Mouse (Mus musculus) lung, embryonic 15.5 days (tissue): ENCODE measurements at regions not wholly inside any gene's neighbourhood (a gene's known extent, or its start where the extent isn't known, plus 50 kb on each side); places are given as distances from the start of the nearest gene placed in this dataset.
"Not testable (repeated sequence)": the region's sequence is repeated elsewhere in the genome, so short reads cannot be mapped to it uniquely, and the experiment has no call there.

Source experiments
- ATAC-seq: fragments of 200-750 bp; cut with Nextera tagmentation; 2 replicates; pipeline ENCODE4 v1.8.0; 2017; ENCODE audit warnings: moderate number of reproducible peaks, borderline replicate concordance; ENCODE audit not compliant: low FRiP score, low TSS enrichment; ENCODE audit errors: extremely low read depth
- H3K27ac ChIP-seq: fragments of 300-500 bp; sonication (generic); 2 replicates; pipeline ENCODE4 v1.5.1; 2015; ENCODE audit warnings: moderate library complexity, mild to moderate bottlenecking, inconsistent platforms
- H3K27me3 ChIP-seq: fragments of 300-500 bp; sonication (generic); 2 replicates; pipeline ENCODE4 v1.6.1; 2015; ENCODE audit warnings: inconsistent platforms
- H3K36me3 ChIP-seq: fragments of 300-500 bp; sonication (generic); 2 replicates; pipeline ENCODE4 v1.6.1; 2015; ENCODE audit warnings: inconsistent platforms
- H3K4me1 ChIP-seq: fragments of 300-500 bp; sonication (generic); 2 replicates; pipeline ENCODE4 v1.6.1; 2015; ENCODE audit warnings: inconsistent platforms
- H3K4me2 ChIP-seq: fragments of 300-500 bp; sonication (generic); 2 replicates; pipeline ENCODE4 v1.6.1; 2015; ENCODE audit warnings: inconsistent platforms, mild to moderate bottlenecking, moderate library complexity
- H3K4me3 ChIP-seq: fragments of 300-500 bp; sonication (generic); 2 replicates; pipeline ENCODE4 v1.5.1; 2015; ENCODE audit warnings: mild to moderate bottlenecking, inconsistent platforms
- H3K9ac ChIP-seq: fragments of 300-500 bp; sonication (generic); 2 replicates; pipeline ENCODE4 v1.6.1; 2015; ENCODE audit warnings: inconsistent platforms
- H3K9me3 ChIP-seq: fragments of 300-500 bp; sonication (generic); 2 replicates; pipeline ENCODE4 v1.6.1; 2016; ENCODE audit warnings: inconsistent platforms
- WGBS: fragments of 180-500 bp; shearing (Covaris S2); methylation state at CpG from one replicate; pipeline ENCODE4 v1.1.7; 2015; 5-methylcytosine and 5-hydroxymethylcytosine counted together

DNA sequence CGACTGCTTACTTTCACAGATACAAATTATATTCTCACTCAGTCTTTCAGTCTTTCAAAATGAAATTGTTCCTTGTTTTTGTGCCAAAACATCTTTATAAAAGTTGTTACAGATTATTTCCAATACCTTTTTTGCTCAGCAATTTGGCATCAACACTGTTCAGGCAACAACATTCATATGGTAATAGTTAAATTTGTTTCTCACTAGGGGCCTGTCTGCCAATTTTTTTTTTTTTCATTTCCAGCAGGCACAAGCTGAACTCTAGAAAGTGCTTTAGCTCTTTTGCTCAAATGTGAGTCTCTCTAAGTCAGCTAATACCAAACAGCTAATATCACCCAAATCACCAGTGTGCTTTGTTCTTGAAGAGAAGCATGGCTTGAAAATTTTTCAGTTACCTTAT lies 199.4 kb downstream of the Antxr2 start:
- ATAC-seq, result no peak
- Histone ChIP-seq H3K27me3 (no peaks in the 10 kb centered on the region), H3K9me3 (no peaks in the 10 kb centered on the region), H3K27ac (no peak overlapping the region), H3K4me1 (peaks cover 10% of the 10 kb centered on the region; the same call in 1 of the 2 replicates), H3K4me2 (no peak overlapping the region), H3K36me3 (no peaks in the 10 kb centered on the region), H3K4me3 (no peak overlapping the region), H3K9ac (no peak overlapping the region)
- WGBS, result 73% methylated on average over 1 of the region's 1 CpGs

DNA sequence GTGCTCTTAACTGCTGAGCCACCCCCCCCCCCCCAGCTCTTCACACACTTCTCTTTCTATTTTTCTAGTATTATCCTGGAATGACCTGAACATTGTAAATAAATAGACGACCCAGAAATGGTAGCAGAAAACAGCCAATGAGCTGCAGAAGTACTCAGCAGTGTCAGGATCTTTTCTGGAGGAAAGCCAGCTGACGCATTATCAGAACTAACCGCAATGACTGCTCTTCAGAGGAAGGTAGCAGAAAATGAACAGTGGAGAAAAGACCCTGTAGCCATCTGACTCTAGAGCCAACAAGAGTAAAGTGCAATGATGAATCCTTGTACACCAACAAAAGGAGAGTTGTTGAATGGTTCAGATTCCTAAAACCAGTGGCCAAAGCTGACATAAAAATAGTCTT lies 213.4 kb downstream of the Antxr2 start:
- no peak for ATAC-seq
- H3K36me3 ChIP-seq, result no peaks in the 10 kb centered on the region

DNA sequence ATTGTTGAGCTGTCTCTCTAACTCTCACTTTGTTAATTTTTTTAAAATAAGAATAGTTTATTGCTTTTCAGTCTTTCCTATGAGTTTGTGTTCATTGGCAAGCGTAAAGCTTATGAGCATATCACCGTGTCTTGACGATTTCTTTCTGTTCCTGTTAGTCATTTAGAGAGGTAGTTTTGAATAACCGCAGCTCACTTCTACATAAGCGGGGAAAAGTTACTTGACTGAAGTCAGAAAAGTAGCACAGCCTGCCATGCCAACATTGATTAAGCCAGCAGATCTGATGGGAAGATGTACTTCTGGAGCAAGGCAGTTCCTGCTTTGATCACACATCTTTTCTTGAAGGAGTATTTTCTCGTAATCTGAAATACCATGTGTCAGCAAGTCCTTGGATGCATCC lies 215.5 kb downstream of the Antxr2 start:
- Histone ChIP-seq H3K27ac (no peak overlapping the region), H3K9ac (no peak overlapping the region), H3K4me3 (no peak overlapping the region), H3K36me3 (no peaks in the 10 kb centered on the region), H3K27me3 (no peaks in the 10 kb centered on the region), H3K4me1 (no peaks in the 10 kb centered on the region), H3K4me2 (no peak overlapping the region), H3K9me3 (no peaks in the 10 kb centered on the region)
- WGBS, result 85% methylated on average over 6 of the region's 6 CpGs
- no peak for ATAC-seq

More for the DNA sequence above, 213.4 kb downstream of the Antxr2 start:
- H3K4me1 ChIP-seq, result no peaks in the 10 kb centered on the region
- H3K4me2 ChIP-seq, result no peak overlapping the region
- no peaks in the 10 kb centered on the region for H3K9me3 ChIP-seq
- H3K27me3 ChIP-seq, result no peaks in the 10 kb centered on the region
- H3K27ac ChIP-seq, result no peak overlapping the region
- H3K9ac ChIP-seq, result no peak overlapping the region
- 45% methylated on average over 3 of the region's 3 CpGs for WGBS
- H3K4me3 ChIP-seq, result no peak overlapping the region

DNA sequence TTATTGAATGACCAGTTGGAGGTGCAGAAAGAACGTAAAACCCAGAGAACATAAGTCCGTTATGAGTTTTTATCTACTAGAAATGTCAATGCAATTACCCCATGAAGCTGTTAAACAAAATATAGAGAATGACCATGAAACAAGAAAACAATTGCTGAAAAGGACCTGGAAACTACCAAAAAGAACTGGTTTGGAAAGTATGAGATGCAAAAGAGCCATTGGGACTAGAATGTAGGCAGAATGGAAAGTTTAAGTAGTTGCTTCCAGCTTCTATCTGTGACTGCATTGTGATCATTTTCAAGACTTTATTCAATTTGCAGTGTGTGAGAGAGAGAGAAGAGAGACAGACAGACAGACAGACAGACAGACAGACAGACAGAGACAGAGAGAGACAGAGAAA lies 216.1 kb downstream of the Antxr2 start:
- Histone ChIP-seq H3K4me3 (no peak overlapping the region), H3K9ac (no peak overlapping the region), H3K4me2 (no peak overlapping the region), H3K27ac (no peak overlapping the region), H3K36me3 (no peaks in the 10 kb centered on the region), H3K9me3 (no peaks in the 10 kb centered on the region), H3K27me3 (no peaks in the 10 kb centered on the region), H3K4me1 (no peaks in the 10 kb centered on the region)
- WGBS, result 89% methylated on average over 2 of the region's 2 CpGs
- ATAC-seq, result no peak

DNA sequence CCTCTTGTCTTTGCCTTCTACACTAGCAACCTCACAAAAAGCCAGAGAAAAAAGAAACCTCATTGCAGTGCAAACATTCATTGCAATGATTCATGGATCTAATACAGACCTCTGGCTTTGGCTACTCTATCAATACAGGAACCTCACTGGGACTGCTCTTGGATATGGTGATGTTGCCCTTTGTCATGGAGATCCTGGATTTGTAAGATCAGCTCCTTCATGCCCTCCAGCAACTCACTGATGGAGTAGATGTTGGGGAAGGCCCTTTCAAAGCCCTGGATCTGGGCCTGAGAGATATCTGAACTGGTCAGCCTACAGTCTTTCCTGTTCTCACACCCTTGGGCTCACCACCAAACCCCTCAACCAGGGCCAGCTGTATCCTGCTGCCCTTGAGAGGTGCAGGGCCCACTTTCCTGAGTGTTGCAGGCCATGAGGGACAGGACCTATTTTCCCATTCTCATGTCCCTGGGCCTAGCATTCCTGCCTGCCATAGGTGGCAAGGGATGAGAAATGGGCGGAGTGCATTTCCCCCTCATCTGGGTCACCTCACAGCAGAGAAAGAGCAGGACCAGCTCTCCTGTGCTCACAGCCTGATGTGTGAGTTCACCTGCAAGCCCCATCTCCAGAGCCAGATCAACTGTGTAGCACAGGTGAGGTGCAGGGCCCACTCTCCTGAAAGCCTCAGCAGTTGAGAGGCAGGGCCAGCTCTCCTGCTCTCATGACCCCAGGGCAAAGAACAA lies 218.1 kb downstream of the Antxr2 start:
- no peak for ATAC-seq
- Histone ChIP-seq H3K4me1 (no peaks in the 10 kb centered on the region), H3K9me3 (no peaks in the 10 kb centered on the region), H3K27ac (no peak overlapping the region), H3K36me3 (no peaks in the 10 kb centered on the region), H3K27me3 (no peaks in the 10 kb centered on the region), H3K4me3 (no peak overlapping the region), H3K9ac (no peak overlapping the region), H3K4me2 (no peak overlapping the region)
- 94% methylated on average over 1 of the region's 1 CpGs for WGBS

DNA sequence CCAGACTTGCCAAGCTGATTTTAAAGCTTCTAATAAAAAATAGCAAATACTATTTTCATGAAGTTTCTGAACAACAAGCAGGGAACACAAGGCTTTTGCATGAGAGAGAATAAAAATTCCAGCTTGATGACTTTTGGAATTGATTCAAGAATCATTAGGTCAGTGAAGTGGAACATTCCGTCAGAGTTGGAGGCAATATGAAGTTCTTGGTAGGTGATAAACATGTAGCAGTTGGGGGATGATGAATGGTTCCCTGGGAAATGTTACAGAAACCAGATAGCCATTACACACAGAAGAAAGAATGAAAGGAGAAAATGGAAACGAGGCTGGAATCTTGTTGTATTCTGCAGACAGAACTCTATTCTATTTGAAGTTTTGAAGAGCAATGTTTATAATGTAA lies 221.8 kb downstream of the Antxr2 start:
- Histone ChIP-seq H3K4me2 (no peak overlapping the region), H3K36me3 (no peaks in the 10 kb centered on the region), H3K4me3 (no peak overlapping the region), H3K27me3 (no peaks in the 10 kb centered on the region), H3K9me3 (no peaks in the 10 kb centered on the region), H3K27ac (no peak overlapping the region), H3K9ac (no peak overlapping the region), H3K4me1 (no peaks in the 10 kb centered on the region)
- 27% methylated on average over 2 of the region's 2 CpGs for WGBS
- no peak for ATAC-seq

DNA sequence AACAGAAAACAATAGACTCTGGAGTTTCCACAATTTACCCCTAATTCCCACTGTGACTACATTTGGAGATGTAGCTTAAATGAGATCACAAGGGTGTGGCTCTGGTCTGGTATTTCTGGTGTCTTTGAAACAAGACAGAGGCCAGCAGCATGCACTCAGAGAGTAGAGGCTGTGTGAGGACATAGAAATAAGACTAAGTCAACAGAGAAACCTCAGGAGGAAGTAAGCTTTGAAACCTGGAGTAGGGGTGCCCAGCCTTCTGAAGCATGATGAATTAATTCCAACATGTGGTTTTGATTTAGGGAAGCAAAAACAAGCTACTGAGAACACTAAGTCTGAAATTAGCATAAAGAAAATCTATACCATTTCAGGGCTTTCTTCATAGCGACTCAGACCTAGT lies 223.7 kb downstream of the Antxr2 start:
- ATAC-seq, result no peak
- no peaks in the 10 kb centered on the region for H3K9me3 ChIP-seq
- WGBS, result 76% methylated on average over 1 of the region's 1 CpGs
- H3K9ac ChIP-seq, result no peak overlapping the region
- no peaks in the 10 kb centered on the region for H3K4me1 ChIP-seq
- no peak overlapping the region for H3K4me2 ChIP-seq
- no peaks in the 10 kb centered on the region for H3K27me3 ChIP-seq
- no peak overlapping the region for H3K27ac ChIP-seq
- no peak overlapping the region for H3K4me3 ChIP-seq
- no peaks in the 10 kb centered on the region for H3K36me3 ChIP-seq

DNA sequence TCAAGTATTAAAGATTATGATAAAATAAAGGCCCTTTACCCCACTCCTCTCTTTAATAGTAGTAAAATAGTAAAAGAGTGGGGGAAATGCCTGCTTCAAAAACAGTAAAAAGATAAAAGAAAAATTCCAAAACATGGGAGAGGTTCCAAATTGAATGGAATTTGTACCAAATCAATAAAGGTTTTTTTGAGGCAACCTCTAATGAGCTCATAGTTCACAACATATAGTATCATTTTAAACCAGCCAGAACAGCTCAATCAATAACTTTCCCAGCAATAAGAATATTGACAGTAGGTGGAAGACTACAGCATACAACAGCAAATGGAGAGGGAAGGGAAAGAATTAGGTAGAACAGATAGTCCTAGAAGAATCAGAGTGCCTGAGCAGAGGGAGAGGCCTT lies 224.1 kb downstream of the Antxr2 start:
- Histone ChIP-seq H3K27me3 (no peaks in the 10 kb centered on the region), H3K36me3 (no peaks in the 10 kb centered on the region), H3K9ac (no peak overlapping the region), H3K9me3 (no peaks in the 10 kb centered on the region), H3K4me1 (no peaks in the 10 kb centered on the region), H3K4me3 (no peak overlapping the region), H3K27ac (no peak overlapping the region), H3K4me2 (no peak overlapping the region)
- ATAC-seq, result no peak

DNA sequence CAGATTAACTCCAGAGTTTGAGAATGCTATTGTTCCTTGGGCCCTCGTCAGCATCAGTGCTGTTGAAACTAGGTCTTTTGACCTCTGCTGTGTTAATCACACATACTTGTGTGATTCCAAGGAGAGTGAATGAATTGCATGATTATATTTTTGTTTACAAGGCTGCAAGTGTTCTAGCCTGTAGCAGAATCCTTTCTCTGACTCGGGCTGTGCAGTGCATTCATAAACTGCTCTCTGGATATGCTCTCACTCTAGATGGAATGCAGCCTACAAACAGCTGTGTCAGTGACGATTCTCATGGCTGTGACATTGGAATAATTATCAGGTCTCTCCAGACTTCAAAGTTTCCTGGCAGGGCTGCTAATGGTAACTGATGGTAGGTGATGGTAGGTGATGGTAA lies 230.8 kb downstream of the Antxr2 start:
- no peaks in the 10 kb centered on the region for H3K9me3 ChIP-seq
- no peaks in the 10 kb centered on the region for H3K36me3 ChIP-seq
- H3K4me1 ChIP-seq, result no peaks in the 10 kb centered on the region
- H3K27ac ChIP-seq, result no peak overlapping the region
- H3K27me3 ChIP-seq, result no peaks in the 10 kb centered on the region
- no peak overlapping the region for H3K4me3 ChIP-seq
- WGBS, result 26% methylated on average over 3 of the region's 3 CpGs
- H3K4me2 ChIP-seq, result no peak overlapping the region
- no peak for ATAC-seq
- H3K9ac ChIP-seq, result no peak overlapping the region

DNA sequence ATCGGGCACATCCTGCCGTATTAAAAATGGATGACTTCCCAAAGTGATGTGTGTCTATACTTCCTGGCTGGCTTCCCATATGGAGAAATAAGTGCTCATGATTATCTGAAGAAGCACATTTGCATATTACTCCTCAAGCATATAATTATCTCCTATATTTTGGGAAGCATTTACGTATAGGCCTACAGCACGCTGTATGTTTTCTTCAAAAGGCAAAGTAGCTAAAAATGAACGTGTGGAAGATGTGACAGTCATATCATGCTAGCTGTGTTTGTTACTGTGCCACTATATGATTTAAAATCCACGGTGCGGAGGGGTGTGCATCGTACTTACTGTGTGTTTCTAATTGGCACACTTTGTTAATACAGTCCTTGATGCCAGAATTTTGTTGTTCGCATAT lies 242.7 kb downstream of the Antxr2 start:
- 70% methylated on average over 9 of the region's 9 CpGs for WGBS
- no peaks in the 10 kb centered on the region for H3K9me3 ChIP-seq
- H3K27me3 ChIP-seq, result no peaks in the 10 kb centered on the region
- H3K4me1 ChIP-seq, result no peaks in the 10 kb centered on the region
- H3K4me3 ChIP-seq, result no peak overlapping the region
- ATAC-seq, result no peak
- H3K36me3 ChIP-seq, result no peaks in the 10 kb centered on the region
- no peak overlapping the region for H3K27ac ChIP-seq
- H3K4me2 ChIP-seq, result no peak overlapping the region
- no peak overlapping the region for H3K9ac ChIP-seq

DNA sequence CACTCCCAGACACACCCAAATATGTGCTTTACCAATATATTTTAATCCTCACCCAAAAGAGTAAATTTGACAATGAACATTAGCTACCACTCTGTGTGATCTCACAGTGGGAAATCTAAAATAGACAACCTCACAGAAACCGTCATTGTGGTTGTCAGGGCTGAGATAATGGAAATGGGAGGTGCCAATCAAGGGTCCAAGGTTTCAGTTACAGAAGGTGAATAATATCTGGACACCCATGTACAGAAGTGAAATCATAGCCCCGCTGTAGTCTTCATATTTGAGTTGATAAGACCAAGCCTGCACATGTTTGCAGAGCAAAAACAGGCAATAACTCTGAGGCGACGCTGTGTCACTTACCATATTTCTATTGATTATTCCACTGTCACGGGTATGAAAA lies 243.8 kb downstream of the Antxr2 start:
- Histone ChIP-seq H3K4me1 (no peaks in the 10 kb centered on the region), H3K27ac (no peak overlapping the region), H3K4me3 (no peak overlapping the region), H3K9ac (no peak overlapping the region), H3K9me3 (no peaks in the 10 kb centered on the region), H3K4me2 (no peak overlapping the region), H3K27me3 (no peaks in the 10 kb centered on the region), H3K36me3 (no peaks in the 10 kb centered on the region)
- no peak for ATAC-seq
- WGBS, result 82% methylated on average over 5 of the region's 5 CpGs

DNA sequence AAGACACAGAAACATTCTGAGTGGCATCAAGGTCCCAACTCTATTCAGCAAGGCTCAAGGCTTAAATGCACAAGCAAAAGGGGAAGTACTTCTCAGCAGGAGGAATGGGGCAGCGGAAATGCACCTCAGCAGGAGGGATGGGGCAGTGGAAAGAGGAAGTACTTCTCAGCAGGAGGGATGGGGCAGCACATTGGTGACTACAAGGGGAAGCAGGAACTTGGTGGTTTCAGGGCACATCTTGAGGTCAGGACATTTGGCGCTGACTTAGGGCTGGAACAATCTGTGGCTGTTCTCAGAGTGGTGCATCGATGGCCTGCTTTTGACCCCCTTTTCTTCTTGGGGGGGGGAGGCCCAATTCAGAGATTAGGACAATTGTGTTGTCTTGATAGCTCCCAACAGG lies 255.7 kb downstream of the Antxr2 start:
- not testable (repeated sequence) for H3K9me3 ChIP-seq, H3K4me1 ChIP-seq, H3K9ac ChIP-seq, H3K27ac ChIP-seq, H3K27me3 ChIP-seq, H3K4me2 ChIP-seq, H3K36me3 ChIP-seq, ATAC-seq, H3K4me3 ChIP-seq
- WGBS, result 83% methylated on average over 3 of the region's 3 CpGs

DNA sequence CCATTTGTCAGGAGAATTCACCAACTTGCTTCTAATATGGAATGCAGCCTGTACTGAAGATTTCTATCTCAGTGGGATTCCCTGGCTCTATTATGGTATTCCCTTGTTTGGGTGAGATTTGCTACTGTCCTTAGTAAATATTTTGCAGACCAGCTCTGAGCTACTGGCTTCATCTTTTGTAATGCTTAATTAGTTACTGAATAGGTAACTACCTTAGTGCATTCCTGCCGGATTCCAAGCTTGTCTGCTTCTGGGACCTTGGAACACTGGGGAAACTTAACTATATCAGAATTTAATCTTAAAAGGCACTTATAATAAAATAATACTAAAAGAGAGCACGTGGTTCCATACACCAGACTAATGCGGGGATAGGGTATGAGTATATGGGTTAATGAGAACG lies 257.4 kb downstream of the Antxr2 start:
- H3K27me3 ChIP-seq, H3K4me3 ChIP-seq, H3K36me3 ChIP-seq, H3K9me3 ChIP-seq, H3K4me1 ChIP-seq, ATAC-seq, H3K4me2 ChIP-seq, H3K9ac ChIP-seq, H3K27ac ChIP-seq: not testable (repeated sequence)
- 69% methylated on average over 4 of the region's 4 CpGs for WGBS
